Comparison of ENCODE assay signal across 8 mouse cellular contexts in the genomic region with DNA sequence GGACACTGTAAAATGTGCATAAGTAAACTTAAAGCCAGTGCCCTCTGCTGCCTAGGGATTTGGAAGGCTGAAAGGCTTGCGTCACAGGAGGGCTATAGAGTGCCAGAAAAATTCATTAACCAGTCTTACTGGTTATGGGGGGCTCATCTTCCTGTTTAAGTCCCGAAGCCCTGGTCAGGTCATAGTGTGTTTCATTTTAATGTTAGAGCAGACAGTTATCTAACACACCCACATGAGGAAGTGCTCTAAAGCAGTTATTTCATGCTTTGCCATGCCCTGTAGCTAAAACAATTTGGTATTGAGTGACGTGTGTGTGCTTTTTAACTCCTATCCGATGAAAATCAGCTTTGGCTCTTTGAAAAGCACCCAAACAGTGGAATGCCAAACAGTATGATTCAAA. TPM values are rescaled to one million over a fixed set of nuclear protein-coding genes. Genes with fewer than 3 reads are reported as not detected.
DNase-seq lines count a peak whose midpoint lies in the region; ATAC-seq and TF ChIP-seq lines count a peak whose summit lies in the region.

No protein-coding gene starts in this region.

- H3K4me3 ChIP-seq in kidney, postnatal 0 days (replicated peaks; ENCODE audit: low read depth, low read length): no peak overlapping the region
- H3K4me3 ChIP-seq in stomach, postnatal 0 days (ENCODE audit: low read depth, low read length): no peak overlapping the region

- DNase-seq in heart, adult 18-20 months: peak; percentile 39 to 66
- no peak for DNase-seq in heart, postnatal 25 days (ENCODE audit: low spot score)
- peak; percentile 7 to 13 for DNase-seq in B cell, adult 2 months
- peak; percentile 41 to 51 for DNase-seq in cerebellum, postnatal 25 days
- DNase-seq in kidney, postnatal 0 days (ENCODE audit: low spot score): peak; percentile 60
- no peak for DNase-seq in stomach, postnatal 0 days (ENCODE audit: low spot score)
- DNase-seq in layer of hippocampus, adult 9-11 months: no peak

- H3K27ac ChIP-seq in kidney, postnatal 0 days: 0 out of 2 replicates have a peak overlapping the region, but pooled peaks have one; percentile 42
- no peak overlapping the region for H3K27ac ChIP-seq in stomach, postnatal 0 days (replicated peaks)

- no peaks in the 10 kb centered on the region for H3K27me3 ChIP-seq in kidney, postnatal 0 days (ENCODE audit: insufficient read depth, low read length)
- H3K27me3 ChIP-seq in stomach, postnatal 0 days (ENCODE audit: control insufficient read depth, insufficient read depth, low read length): no peaks in the 10 kb centered on the region

- no peaks in the 10 kb centered on the region for H3K36me3 ChIP-seq in kidney, postnatal 0 days (ENCODE audit: insufficient read depth, low read length)
- H3K36me3 ChIP-seq in stomach, postnatal 0 days (ENCODE audit: control insufficient read depth, insufficient read depth, low read length): no peaks in the 10 kb centered on the region

- 30% methylated on average over 4 of the region's 4 CpGs for WGBS in kidney, postnatal 0 days
- WGBS in stomach, postnatal 0 days: 14% methylated on average over 4 of the region's 4 CpGs

- no peaks in the 10 kb centered on the region for H3K4me1 ChIP-seq in kidney, postnatal 0 days (replicated peaks; ENCODE audit: insufficient read depth, low read length)
- no peaks in the 10 kb centered on the region for H3K4me1 ChIP-seq in stomach, postnatal 0 days (replicated peaks; ENCODE audit: control insufficient read depth, insufficient read depth)

- no peak for TF ChIP-seq CTCF in kidney, postnatal 0 days (IDR thresholded peaks at IDR 0.05; ENCODE audit: low read depth)
- TF ChIP-seq CTCF in stomach, postnatal 0 days (IDR thresholded peaks at IDR 0.05; ENCODE audit: low read depth): no peak

- no peaks in the 10 kb centered on the region for H3K9me3 ChIP-seq in kidney, postnatal 0 days (replicated peaks; ENCODE audit: low read length)
- H3K9me3 ChIP-seq in stomach, postnatal 0 days (ENCODE audit: control insufficient read depth, low read length): no peaks in the 10 kb centered on the region

- no peak overlapping the region for H3K9ac ChIP-seq in kidney, postnatal 0 days (ENCODE audit: low read depth, low read length)
- no peak overlapping the region; the same call in 1 of the 2 replicates for H3K9ac ChIP-seq in stomach, postnatal 0 days (ENCODE audit: low read length)

- no peak for ATAC-seq in kidney, postnatal 0 days (replicated peaks; ENCODE audit: low FRiP score, low read depth)
- no peak for ATAC-seq in stomach, postnatal 0 days (ENCODE audit: low FRiP score, low TSS enrichment)
- no peak for ATAC-seq in inflammation-experienced regulatory T-cells, adult 6 months

- peak overlapping the region; percentile 42 for H3K4me2 ChIP-seq in kidney, postnatal 0 days (ENCODE audit: low read length)
- H3K4me2 ChIP-seq in stomach, postnatal 0 days (replicated peaks; ENCODE audit: low read depth): peak overlapping the region; percentile 39

- intact Hi-C loops in heart, postnatal 25 days (cut with DNase I): loop anchor here (5.0 to 10.0 kb wide), 3 partner anchors 455 to 665 kb away; no protein-coding TSS in a partner anchor

- no peak for TF ChIP-seq EP300 in stomach, postnatal 0 days (optimal IDR thresholded peaks at IDR 0.05)

RNA-seq across cellular contexts. Expression of gene Zbtb20, which starts 34.3 kb away (rescaled TPM):
- total RNA-seq in heart, adult 18-20 months (2021): 100 to 1,000 TPM; 149 to 178 TPM
- 100 to 1,000 TPM; 167 to 189 TPM for total RNA-seq in heart, postnatal 25 days (2021)
- 36.8 and 43.9 TPM in 2 replicates for polyA plus RNA-seq in kidney, postnatal 0 days (2015; fragmentation: Nextera tagmentation; extraction: Ambion mirVana)
- polyA plus RNA-seq in stomach, postnatal 0 days (2015; fragmentation: Nextera tagmentation; extraction: Ambion mirVana): 15.7 and 20.2 TPM in 2 replicates
- polyA plus RNA-seq in inflammation-experienced regulatory T-cells, adult 6 months (2017; shearing (Covaris generic)): 10 to 100 TPM; 32.1 to 97.7 (median 96.1) TPM

Comparison
In these comparisons a context has a peak if more than half of its experiments do, and no peak if none do; other contexts are left out.
1. DNase-seq: peak in heart, adult 18-20 months (2 of 2), B cell, adult 2 months (2 of 2), cerebellum, postnatal 25 days (2 of 2) and kidney, postnatal 0 days (single experiment); none in heart, postnatal 25 days (single experiment), stomach, postnatal 0 days (single experiment) and layer of hippocampus, adult 9-11 months (single experiment).